Comparison of ENCODE assay signal across 9 mouse cellular contexts in the genomic region with DNA sequence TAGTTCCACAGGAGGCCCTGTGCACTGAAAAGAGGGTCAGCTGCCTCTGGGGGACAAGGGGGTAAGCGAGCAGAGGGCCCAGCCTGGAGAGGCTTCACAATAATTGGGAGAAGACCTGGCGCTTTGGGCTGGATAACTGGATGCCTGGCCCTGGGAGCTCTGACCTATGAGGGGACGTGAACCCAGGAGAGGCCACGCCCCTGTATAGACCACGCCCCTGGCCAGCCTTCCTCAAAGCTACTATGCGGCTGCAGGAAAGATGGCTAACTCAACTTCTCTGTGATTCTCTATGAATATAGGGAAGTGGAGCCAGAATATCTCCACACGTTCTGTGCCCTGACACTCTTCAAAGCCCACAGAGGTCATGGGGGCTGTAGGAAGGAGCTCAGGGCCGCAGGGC. TPM values are rescaled to one million over a fixed set of nuclear protein-coding genes. Genes with fewer than 3 reads are reported as not detected.
DNase-seq lines count a peak whose midpoint lies in the region; ATAC-seq and TF ChIP-seq lines count a peak whose summit lies in the region.
"Had no signal": no experiment of that assay in that cellular context is flagged by ENCODE, and none has a peak within 500 bp of the region (broad histone marks: within the 10 kb centered on the region; RNA-seq: fewer than 3 reads in every experiment).

No protein-coding gene starts in this region.

- peak; percentile 56 for ATAC-seq in megakaryocyte progenitor cell, adult 5-6 weeks (replicated peaks; ENCODE audit: poor library complexity)

- H3K4me3 ChIP-seq in gastrocnemius, adult 2 months = no peak overlapping the region

- intact Hi-C loops in left cerebral cortex, postnatal 4 days (cut with DNase I) = no loop called here
- intact Hi-C loops in gastrocnemius, adult 2 months (cut with DNase I) = loop anchor here (5.0 kb wide), 2 partner anchors 232 to 287 kb away; partner anchors contain the start of gene Unc5b

- DNase-seq in cerebellum, postnatal 10 days = peak; percentile 53 to 61
- DNase-seq in cerebellum, postnatal 36 days = no peak
- peak; percentile 42 for DNase-seq in left cerebral cortex, postnatal 4 days
- DNase-seq in left cerebral cortex, adult 11 months (ENCODE audit: low spot score) = no peak
- peak; percentile 89 for DNase-seq in embryo, embryonic 11 days
- DNase-seq in gastrocnemius, adult 2 months = no peak
- no peak for DNase-seq in spleen, adult 12 weeks (ENCODE audit: low spot score)
- DNase-seq: layer of hippocampus, postnatal 36 days had no signal

- TF ChIP-seq CTCF in gastrocnemius, adult 2 months (IDR thresholded peaks at IDR 0.05) = no peak

- no peak overlapping the region for H3K27ac ChIP-seq in gastrocnemius, adult 2 months

RNA-seq across cellular contexts. Expression of gene Pcbd1, which starts 24.5 kb away (rescaled TPM):
- total RNA-seq in left cerebral cortex, postnatal 4 days (2021) = 10 to 100 TPM; 12.1 to 16.6 TPM
- 9.6 and 15.8 TPM in 2 replicates for total RNA-seq in megakaryocyte progenitor cell, adult 5-6 weeks (2015)
- 8.9 and 11.0 TPM in 2 replicates for total RNA-seq in megakaryocyte progenitor cell, adult 5-6 weeks (2017)
- under 1 TPM in 1 of 2 experiments, not detected in 1; 0.54 TPM for total RNA-seq in gastrocnemius, adult 2 months (2021)

Comparison
In these comparisons a context has a peak if more than half of its experiments do, and no peak if none do; other contexts are left out.
1. DNase-seq: peak in cerebellum, postnatal 10 days (2 of 2), left cerebral cortex, postnatal 4 days (single experiment) and embryo, embryonic 11 days (single experiment); none in cerebellum, postnatal 36 days (0 of 2), left cerebral cortex, adult 11 months (single experiment), gastrocnemius, adult 2 months (single experiment) and spleen, adult 12 weeks (single experiment).
2. RNA of gene Pcbd1, which starts 24.5 kb away (total RNA-seq): 12.1 to 16.6 TPM in left cerebral cortex, postnatal 4 days and 8.9 to 15.8 TPM in megakaryocyte progenitor cell, adult 5-6 weeks; 0.54 TPM in gastrocnemius, adult 2 months; every median in the first group is over 4 times any median in the second.